Mouse (Mus musculus): ENCODE results near the gene Prkd3.

Prkd3 gene

DNA sequence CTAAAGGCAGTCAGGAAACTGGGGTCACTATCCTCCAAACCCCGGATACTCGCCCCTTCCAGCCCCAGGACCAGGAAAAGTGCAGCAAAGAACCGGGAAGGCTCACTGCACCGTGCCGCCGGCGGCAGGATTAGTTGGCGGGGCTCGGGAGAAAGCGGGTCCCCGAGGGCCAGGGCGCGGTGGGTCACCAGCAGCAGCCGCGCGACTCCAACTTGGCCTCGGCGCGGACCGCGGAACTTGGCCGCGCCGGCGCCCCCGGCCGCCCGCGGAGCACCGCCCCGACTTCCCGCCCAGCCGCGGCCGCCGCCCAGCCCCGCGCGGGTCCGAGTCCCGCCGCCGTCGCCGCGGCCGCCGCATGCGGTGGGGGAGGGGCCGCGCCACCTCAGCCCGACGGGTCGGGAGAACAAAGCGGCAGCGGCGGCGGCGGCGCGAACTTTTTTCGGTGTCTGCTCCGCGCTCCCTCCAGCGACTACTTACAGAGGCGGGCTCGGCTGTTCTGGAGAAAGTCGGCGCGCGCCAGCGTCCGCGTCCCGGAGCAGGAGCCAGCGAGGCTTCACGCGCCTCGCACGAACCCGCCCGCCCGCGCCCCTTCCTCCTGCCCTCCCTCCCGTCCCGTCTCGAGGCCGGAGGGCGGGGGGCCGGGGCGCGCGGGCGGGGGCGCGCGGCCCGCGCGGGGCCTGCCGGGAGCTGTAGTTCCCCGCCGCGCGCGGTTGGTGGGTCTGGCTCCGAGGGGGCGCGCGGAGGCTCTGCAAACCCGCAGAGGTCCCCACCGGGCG is at the start of gene Prkd3:
TSS of gene Prkd3 (minus strand) at position 609 of the 776 bp plus-strand sequence.
- peak; percentile 80 to 86 for DNase-seq

DNA sequence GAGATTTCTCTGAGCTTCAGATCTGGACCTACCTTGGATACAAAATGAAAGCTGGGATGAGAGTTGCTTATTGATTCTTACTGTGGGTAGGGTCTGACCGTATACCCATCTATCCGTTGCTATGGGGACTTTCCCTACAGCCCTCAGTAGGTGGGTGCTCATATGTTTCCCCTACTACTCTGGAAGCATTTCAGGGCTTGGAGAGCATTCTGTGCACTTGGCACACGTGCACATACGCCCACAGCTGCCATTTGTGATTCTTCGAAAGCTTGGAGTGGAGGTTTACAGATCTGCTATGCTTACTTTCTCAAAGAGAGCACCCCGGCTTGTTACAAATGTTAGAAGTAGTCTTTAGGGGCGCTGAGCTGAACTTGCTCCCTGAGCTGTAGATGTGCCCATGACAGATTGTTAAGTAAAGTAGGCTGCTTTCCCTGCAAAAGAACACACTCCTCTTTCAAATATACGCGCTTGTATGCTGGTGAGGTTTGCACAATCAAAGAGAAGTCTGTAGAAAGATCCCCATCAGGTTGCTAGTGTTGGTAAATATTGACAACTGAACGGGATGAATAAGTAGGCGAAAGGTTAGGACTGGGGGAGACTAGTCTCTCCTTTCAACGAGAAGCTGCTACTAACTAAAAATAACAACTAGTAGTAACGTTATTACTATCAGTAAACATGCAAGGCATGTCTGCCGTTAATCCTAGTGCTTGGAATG is 49.3 kb upstream of the Prkd3 start:
- DNase-seq: no peak

DNA sequence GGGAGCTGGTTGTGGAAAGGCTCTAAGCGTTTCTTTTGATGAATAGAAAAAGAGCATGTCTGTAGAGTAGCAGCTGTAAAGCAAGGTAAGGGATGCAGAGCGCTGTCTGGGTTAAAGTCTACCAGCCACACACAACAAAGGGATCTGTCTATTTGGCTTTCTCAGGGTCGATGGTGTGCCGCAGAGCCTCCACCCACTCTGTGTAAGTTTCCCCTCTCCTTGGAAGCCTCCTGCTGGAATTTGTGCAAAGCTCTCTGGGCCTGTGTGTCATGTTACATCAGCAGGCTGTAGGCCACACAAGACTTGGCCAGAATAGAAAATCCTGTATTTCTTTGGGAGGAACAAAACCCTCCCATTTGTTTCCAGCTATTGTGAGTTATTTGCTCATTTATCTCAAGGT is 48.4 kb upstream of the Prkd3 start:
- DNase-seq: peak in 1 of 2 experiments; percentile 10

DNA sequence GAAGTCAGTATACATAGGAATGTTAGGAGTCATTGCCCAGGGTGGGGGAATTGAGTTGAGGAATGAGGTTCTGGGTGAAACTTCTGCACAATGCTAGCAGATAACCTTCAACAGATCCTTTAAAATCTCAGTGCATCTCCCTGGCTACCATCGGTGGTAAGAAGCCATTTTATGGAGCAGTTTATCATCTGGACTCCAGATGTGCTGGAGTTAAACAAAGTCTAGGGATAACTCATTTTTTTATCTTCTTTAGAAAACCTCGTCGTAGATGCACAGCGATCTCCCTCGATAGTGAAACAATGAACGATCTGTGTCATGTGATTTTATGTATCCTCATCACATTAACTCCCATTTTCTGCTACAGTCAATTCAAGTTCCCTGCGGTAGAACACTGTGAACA is 48.0 kb upstream of the Prkd3 start:
- no peak for DNase-seq

DNA sequence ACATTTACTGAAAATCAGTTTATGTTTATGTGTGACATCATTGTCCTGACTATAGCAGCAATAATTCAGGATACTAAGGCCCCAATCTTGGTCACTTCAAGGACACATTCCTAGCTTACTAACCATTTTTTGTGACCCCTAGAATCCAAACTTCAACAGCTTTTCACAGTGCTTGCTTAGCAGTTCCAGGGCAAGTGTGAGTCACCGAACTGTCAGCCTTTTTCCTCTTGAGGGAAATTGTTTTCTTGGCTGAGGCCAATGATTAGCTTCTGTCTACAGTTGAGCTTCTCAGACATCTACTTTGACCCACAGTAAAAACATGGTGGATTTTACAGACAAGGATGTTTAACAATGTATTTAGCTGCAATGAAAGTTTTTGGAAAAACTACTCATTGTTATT is 43.6 kb upstream of the Prkd3 start:
- DNase-seq: no peak

- DNase-seq: no peak
These were observed 39.6 kb upstream of the Prkd3 start for GRCm38 (mm10) chr17:79060221-79060620.

DNA sequence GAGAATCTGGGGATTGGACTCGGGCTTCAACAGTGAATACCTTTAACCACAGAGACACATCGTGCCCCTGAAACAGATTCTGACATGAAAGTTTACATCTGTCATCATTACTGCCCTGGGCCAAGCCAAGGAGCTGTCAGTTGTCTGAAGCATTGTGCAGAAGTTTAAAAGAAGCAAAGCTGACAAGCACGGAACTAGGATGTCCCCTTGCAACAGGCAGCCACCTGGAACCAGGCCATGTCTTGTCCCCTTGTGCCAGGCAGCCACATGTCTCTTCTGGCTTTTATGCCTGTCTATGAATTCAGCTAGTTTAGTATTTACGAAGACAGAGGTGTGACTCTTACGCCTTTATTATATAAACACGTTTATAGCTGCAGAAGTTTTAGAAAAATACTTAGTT is 37.7 kb upstream of the Prkd3 start:
- no peak for DNase-seq

- DNase-seq: peak; percentile 73 to 81
These were observed 31.6 kb upstream of the Prkd3 start for GRCm38 (mm10) chr17:79052088-79052812.

DNA sequence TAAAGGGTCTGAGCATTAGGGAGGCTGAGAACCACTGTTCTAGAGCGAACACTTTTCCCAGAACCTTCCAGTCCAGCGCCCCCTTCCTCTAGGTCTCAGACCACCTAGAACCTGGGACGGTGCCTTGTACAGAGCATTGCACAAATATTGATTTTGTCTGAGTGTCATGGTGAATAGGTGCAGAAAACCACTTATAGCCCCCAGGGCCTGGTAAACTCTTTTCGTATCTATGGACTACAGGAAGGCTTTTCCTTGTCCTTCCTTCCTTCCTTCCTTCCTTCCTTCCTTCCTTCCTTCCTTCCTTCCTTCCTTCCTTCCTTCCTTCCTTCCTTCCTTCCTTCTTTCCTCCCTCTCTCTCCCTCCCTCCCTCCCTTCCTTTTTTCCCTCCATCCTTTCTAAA is 31.0 kb upstream of the Prkd3 start, which contains the start of gene Qpct:
TSS of gene Qpct (plus strand) at position 301 of the 400 bp plus-strand sequence.
- no peak for DNase-seq

GRCm38 (mm10) chr17:79043705-79044104 is 23.1 kb upstream of the Prkd3 start:
- no peak for DNase-seq

GRCm38 (mm10) chr17:79039660-79040059 is 19.0 kb upstream of the Prkd3 start:
- DNase-seq: no peak

- no peak for DNase-seq
These were observed 12.2 kb upstream of the Prkd3 start for GRCm38 (mm10) chr17:79032782-79033181.

DNA sequence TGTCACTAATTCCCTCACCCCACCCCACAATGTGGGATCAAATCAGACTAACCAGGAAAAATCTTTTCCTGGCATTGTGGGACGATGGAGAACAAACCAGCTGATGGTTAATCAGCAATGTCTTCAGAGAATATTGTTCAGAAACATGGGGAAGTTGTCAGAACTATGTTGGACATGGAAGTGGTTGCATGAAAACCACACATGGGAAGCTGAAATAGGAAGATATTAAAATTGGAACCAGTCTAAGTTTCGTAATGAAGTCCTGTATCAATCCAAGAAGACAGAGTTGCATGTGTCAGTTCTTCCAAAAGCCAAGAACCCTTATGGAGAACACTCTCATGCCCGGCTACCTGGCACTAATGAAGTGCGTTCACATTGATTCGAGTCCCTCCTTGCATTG is 11.0 kb upstream of the Prkd3 start:
- DNase-seq: no peak

- no peak for DNase-seq
These were observed 8.6 kb upstream of the Prkd3 start for GRCm38 (mm10) chr17:79029226-79029625.

- DNase-seq: no peak
These were observed 3.9 kb upstream of the Prkd3 start for GRCm38 (mm10) chr17:79024544-79024943.

DNA sequence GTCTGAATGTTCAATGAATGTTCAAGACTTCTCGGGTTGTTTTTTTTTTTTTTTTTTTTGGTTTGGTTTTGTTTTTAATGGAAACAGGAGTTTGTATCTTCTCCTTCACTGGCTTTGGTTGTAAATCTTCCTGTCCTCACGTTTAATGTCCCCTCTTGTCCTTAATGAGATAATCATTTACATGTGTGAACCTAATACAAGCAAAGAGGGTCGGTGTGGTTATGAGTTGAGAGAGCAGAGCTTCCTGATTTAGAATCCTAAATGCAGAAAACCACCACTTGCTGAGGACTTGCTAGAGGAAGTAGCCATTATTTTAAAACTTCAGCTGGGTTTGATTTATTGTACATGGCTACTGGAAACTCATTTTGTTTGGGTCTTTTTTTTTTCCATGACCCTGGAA is 2.1 kb upstream of the Prkd3 start:
- no peak for DNase-seq

DNA sequence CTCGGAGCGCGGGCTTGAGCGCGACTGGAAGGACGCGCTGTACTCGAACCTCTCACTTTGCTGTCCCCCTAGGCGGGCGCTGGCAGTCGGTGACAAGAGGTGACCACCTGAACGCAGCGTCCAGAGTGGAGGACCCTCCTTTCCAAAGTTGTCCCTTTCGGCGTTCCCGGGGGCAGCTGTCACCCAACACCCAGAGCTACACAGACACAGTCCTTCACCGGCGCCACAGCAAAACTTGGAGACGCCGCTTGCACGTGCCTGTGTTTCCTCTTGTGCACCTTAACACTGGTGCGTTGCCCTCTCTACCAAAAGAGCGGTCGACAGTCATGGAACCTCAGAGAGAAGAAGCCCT is 344 bp upstream of the Prkd3 start:
- DNase-seq: no peak

GRCm38 (mm10) chr17:79019726-79020207 is 849 bp downstream of the Prkd3 start:
- no peak for DNase-seq

DNA sequence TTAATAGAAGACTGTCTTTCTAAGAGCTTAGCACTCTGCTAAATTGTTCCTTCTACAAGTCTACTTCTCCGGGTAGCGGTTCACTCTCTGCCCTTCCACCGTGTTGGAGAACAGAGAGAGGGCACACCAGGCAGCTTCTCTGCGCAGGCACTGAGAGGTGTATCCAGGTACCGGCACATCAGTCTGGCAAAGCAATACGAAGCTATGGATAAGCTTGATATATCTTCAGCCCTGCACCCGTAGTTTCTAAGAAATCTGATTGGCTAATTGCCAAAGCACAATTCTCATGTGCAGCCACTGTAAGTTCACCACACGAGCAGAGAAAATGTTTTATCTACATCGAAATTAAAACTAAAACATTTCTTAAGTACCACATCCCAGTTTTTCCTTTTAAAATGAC is 2.2 kb downstream of the Prkd3 start:
- DNase-seq: peak; percentile 11 to 18

DNA sequence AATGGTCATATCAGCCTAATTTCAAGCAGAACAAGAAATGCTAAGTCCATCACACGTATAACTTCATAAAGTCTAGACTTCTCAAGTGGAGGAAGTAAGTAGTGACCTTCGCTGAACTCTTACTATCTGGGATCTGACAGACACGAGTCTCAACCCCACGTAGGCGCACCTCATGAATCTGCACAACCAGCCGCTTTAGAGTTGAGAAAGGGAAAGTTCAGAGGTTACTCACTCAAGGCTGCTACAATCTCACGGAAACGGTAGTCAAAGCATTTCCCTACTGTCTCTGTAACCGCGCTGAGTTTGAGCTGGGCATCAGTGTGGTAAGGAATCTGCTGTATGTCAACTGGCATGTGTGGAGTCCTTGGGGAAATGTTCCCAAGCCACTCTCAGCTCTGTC is 4.8 kb downstream of the Prkd3 start:
- no peak for DNase-seq

DNA sequence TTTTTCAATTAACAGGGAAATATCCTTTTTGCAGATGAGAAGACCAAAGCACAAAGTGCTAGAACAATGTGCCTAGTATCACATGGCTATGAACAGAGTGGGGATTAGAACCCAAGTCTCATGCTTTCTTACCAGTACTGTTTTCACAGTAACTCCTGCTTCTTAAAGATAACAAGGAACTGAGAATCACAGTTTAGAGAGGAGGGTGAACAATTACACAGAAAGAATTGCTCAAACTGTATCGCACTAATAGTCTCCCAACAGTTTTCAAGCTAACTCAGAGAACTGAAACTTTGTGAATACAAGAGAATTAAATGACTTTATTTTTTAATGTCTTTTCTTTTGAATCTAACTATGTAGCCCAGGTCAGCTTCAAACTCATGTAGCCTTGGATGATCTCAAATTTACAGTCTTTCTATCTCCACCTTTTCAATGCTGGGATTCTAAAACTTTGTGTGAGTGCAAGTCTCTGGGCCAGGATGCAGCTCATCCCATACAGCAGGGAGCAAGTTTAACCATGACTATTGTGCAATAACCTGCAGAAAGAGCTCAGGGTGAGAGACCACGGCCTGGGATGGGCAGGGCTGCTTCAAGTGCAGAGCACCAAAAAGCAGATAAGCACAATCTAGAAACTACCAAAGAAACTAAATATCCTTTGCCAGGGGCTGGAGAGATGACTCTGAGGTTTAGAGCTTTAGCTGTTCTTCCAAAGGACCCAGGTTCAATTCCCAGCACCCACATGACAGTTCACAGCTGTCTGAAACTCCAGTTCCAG is 5.5 kb downstream of the Prkd3 start:
- DNase-seq: no peak

DNA sequence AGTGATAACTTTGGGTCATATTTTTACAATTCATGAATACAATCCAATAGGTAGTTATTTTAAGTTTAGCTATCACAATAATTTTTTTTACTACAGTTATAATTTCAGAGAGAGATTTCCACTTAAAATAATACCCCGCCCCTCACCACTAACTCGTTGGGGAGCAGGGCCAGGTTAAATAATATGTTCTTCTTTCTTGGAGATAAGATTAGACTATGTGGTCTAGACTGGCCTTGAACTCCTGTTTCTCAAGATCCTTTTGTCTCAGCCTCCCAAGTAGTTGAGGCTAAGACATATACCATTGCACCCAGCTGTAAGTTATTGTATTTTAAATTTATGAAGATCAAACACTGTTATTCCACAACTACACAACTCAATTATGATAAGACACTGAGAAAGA is 7.0 kb downstream of the Prkd3 start:
- no peak for DNase-seq

Data from kidney, postnatal 4 days (tissue).